Mouse (Mus musculus) small intestine, adult 2 months (tissue): ENCODE measurements around the gene Tulp2. TPM values are rescaled to one million over a fixed set of nuclear protein-coding genes. Genes with fewer than 3 reads are reported as not detected.

Experiments used
- H3K27ac ChIP-seq: fragments of 200-500 bp; 2 replicates; pipeline ENCODE4 v1.5.1; 2012; ENCODE audit warnings: low read depth, low read length, control low read depth, inconsistent platforms; ENCODE audit not compliant: insufficient read depth
- H3K27me3 ChIP-seq: fragments of 200-500 bp; 2 replicates; pipeline ENCODE4 v1.6.1; 2012; ENCODE audit warnings: mild to moderate bottlenecking, moderate library complexity, low read length, inconsistent platforms; ENCODE audit not compliant: control insufficient read depth, insufficient read depth
- H3K36me3 ChIP-seq: fragments of 200-500 bp; 2 replicates; pipeline ENCODE4 v1.6.1; 2012; ENCODE audit warnings: mild to moderate bottlenecking, low read length, control low read depth, inconsistent platforms; ENCODE audit not compliant: control insufficient read depth, insufficient read depth
- H3K4me1 ChIP-seq: fragments of 200-500 bp; 2 replicates; pipeline ENCODE4 v1.6.1; 2012; ENCODE audit warnings: low read length, inconsistent platforms, mixed read lengths; ENCODE audit not compliant: control insufficient read depth, insufficient read depth, insufficient read length
- H3K4me3 ChIP-seq: fragments of 200-500 bp; 2 replicates; pipeline ENCODE4 v1.5.1; 2012; ENCODE audit warnings: low read depth, mild to moderate bottlenecking, control low read depth, inconsistent platforms, low read length, moderate library complexity
- CTCF ChIP-seq: fragments of 200-500 bp; IDR thresholded peaks from 2 replicates; pipeline ENCODE4 v1.5.1; 2012; ENCODE audit warnings: low read depth, mild to moderate bottlenecking, control low read depth, inconsistent platforms, low read length, moderate library complexity, mixed read lengths; ENCODE audit not compliant: insufficient replicate concordance, insufficient read length; ENCODE audit errors: extremely low read depth
- POLR2A ChIP-seq: fragments of 200-500 bp; IDR thresholded peaks from 2 replicates; pipeline ENCODE4 v1.6.1; 2012; ENCODE audit warnings: low read depth, mild to moderate bottlenecking, control low read depth, inconsistent platforms, low read length, moderate library complexity
- WGBS: fragments of 180-500 bp; shearing (Covaris S2); methylation state at CpG from one replicate; pipeline ENCODE4 v1.1.7; 2018; 5-methylcytosine and 5-hydroxymethylcytosine counted together
- polyA plus RNA-seq: library from polyadenylated mRNA; depleted of rRNA; stranded (reverse); fragments of >200 nt; gene quantifications from 2 replicates; pipeline ENCODE4 v1.2.3, GENCODE M21; 2012

Gene Tulp2
- polyA plus RNA-seq, 1 experiment: not detected

DNA sequence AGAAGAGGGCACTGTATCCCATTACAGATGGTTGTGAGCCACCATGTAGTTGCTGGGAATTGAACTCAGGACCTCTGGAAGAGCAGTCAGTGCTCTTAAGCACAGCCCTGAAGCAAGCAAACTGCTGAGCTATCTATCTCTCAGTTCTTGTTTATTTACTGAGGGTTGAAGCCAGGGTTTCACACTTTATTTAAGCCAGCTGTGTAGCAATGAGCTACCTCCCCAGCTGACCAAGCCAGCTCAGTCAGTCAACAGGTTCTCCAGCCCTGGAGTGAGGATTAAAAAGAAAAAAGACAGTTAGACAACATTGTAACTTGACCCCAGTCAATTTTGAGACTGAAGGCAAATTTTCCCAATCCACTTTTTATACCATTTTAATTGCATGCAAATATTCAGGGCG, 54.0 kb downstream of the Tulp2 start:
- no peaks in the 10 kb centered on the region for H3K27me3 ChIP-seq
- no peaks in the 10 kb centered on the region; the same call in 1 of the 2 replicates for H3K4me1 ChIP-seq
- no peak overlapping the region for H3K4me3 ChIP-seq
- TF ChIP-seq CTCF (no peak), POLR2A (no peak)
- whole genome bisulfite sequencing: 78% methylated on average over 1 of the region's 1 CpGs
- no peaks in the 10 kb centered on the region for H3K36me3 ChIP-seq
- H3K27ac ChIP-seq: no peak overlapping the region

DNA sequence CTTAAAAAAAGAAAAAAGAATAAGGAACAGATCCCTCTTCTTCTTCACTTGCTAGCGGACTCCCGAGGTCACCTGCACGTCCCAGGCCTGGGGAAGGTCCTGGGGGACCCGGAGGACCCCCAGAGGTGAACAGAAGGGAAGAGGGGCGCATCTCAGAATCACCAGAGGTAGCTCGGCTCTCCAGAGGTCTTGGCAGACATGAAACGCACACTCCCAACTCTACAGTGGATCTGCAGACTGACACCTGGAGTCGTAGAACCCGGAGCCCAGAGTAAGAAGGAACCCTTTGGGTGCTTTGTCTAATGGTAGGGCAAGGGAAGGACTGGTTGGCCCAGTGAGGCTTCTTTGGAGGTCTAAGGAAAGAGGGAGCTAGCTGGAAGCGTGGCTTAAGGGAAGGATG, 55.9 kb downstream of the Tulp2 start:
- no peaks in the 10 kb centered on the region for H3K27me3 ChIP-seq
- H3K4me1 ChIP-seq: no peaks in the 10 kb centered on the region; the same call in 1 of the 2 replicates
- TF ChIP-seq CTCF (no peak), POLR2A (no peak)
- WGBS: 87% methylated on average over 10 of the region's 10 CpGs
- no peak overlapping the region for H3K27ac ChIP-seq
- H3K4me3 ChIP-seq: no peak overlapping the region; the same call in 1 of the 2 replicates
- no peaks in the 10 kb centered on the region for H3K36me3 ChIP-seq

DNA sequence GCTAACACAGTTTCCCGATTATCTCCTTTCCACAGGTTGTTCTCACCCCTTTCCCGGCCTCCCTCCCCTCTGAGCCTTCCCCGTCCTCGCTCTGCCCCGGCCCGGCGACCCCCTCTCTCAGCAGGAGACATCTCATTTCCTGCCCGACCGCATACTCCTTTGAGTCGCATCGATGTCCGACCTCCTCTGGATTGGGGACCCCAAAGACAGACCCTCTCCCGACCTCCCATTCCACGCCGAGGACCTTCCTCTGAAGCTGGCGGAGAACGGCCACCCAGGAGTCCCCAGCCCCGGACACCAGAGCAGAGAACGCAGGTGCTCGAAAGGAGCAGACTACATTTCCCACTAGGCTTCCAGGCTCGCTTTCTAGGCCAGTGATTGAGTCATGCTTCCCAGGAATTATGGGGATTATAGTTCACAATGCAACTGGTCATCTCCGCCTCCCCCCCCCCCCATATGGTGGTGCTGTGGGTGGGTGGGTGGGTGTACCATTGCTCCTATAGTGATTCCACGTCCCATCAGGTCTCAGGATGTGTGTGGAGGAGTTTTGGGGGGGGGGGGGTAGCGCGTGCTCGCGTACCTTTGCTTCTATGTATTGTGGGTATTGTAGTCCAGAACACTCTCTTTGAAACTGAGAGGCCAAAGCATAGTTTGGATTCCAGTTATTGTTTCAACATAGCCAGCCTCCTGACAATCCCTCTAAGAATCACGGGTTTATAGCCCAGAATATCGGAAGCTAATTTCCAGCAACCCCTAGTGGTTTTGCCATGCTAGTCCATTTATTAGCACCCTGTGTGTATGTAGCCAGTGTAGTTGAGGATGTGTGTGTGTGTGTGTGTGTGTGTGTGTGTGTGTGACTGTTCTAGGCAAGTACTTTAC, 56.7 kb downstream of the Tulp2 start:
- H3K27ac ChIP-seq: no peak overlapping the region
- peak overlapping the region; percentile 60 for H3K4me3 ChIP-seq
- 5% methylated on average over 29 of the region's 29 CpGs for WGBS
- peaks cover 2% of the 10 kb centered on the region for H3K4me1 ChIP-seq
- H3K27me3 ChIP-seq: no peaks in the 10 kb centered on the region
- no peaks in the 10 kb centered on the region for H3K36me3 ChIP-seq
- TF ChIP-seq POLR2A: no peak
- no peak for TF ChIP-seq CTCF

DNA sequence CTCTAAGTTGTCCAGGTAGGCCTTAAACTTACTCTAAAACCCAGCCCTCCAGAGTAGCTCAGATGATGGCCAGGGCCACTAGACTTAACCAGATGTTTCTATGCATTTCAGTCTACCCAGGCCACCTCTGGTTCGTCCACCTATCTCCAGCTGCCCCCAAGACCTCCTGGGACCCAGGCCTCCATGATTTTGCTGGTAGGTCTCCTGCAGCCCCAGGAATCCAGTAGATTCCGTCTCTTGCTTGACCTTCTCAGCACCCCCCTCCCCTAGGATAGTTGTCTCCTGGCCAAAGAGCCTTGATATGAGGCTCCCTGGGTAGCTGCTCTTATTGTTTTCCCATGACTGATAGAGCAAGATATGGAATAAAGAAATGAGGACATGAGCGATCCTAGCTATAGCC, 57.4 kb downstream of the Tulp2 start:
- 92% methylated on average over 3 of the region's 3 CpGs for WGBS
- TF ChIP-seq POLR2A: no peak
- TF ChIP-seq CTCF: no peak

DNA sequence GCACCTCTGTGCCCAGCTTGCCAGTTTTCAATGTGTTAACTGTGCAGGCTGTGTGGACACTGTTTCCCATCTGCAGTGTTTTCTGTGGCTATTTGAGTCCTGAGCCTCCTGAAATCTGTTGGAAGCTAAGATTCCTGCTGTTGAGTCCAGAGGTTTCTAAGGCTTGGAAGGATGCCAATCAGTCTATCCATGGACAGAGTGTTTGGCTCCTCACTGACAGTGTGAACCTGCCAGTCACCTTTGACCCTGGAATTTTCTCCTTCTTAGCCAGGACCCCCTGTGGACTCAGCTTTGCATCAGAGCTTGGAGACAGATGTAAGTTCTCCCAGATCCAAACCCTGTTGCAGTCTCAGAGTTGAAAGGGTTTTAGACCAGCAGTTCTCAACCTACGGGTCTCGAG, 58.5 kb downstream of the Tulp2 start:
- no peaks in the 10 kb centered on the region for H3K36me3 ChIP-seq
- H3K4me3 ChIP-seq: no peak overlapping the region
- no peaks in the 10 kb centered on the region for H3K27me3 ChIP-seq
- H3K27ac ChIP-seq: no peak overlapping the region
- 46% methylated on average over 2 of the region's 2 CpGs for WGBS
- H3K4me1 ChIP-seq: peaks cover 2% of the 10 kb centered on the region
- TF ChIP-seq CTCF: no peak
- no peak for TF ChIP-seq POLR2A

More for the DNA sequence above, 57.4 kb downstream of the Tulp2 start:
- Histone ChIP-seq H3K36me3 (no peaks in the 10 kb centered on the region), H3K4me3 (no peak overlapping the region), H3K4me1 (peaks cover 2% of the 10 kb centered on the region), H3K27ac (no peak overlapping the region), H3K27me3 (no peaks in the 10 kb centered on the region)

DNA sequence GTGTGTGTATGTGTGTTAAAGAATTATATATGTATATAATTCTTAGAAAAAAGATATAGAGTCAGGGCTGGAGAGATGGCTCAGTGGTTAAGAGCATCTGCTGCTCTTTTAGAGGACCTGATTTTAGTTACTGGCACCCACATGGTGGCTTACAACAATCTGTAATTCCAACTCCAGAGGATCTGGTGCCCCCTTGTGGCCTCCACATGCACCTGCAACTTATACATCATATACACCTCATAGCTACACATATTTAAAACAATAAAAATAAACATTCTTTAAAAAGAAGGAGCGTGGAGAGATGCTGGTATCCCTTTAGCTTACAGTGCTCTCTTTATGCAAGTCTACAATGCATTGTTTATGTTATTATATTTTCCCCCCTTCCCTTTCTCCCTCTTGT, 62.8 kb downstream of the Tulp2 start:
- Histone ChIP-seq H3K4me1 (peaks cover 2% of the 10 kb centered on the region; the same call in 1 of the 2 replicates), H3K4me3 (no peak overlapping the region)
- WGBS: 93% methylated on average over 1 of the region's 1 CpGs

DNA sequence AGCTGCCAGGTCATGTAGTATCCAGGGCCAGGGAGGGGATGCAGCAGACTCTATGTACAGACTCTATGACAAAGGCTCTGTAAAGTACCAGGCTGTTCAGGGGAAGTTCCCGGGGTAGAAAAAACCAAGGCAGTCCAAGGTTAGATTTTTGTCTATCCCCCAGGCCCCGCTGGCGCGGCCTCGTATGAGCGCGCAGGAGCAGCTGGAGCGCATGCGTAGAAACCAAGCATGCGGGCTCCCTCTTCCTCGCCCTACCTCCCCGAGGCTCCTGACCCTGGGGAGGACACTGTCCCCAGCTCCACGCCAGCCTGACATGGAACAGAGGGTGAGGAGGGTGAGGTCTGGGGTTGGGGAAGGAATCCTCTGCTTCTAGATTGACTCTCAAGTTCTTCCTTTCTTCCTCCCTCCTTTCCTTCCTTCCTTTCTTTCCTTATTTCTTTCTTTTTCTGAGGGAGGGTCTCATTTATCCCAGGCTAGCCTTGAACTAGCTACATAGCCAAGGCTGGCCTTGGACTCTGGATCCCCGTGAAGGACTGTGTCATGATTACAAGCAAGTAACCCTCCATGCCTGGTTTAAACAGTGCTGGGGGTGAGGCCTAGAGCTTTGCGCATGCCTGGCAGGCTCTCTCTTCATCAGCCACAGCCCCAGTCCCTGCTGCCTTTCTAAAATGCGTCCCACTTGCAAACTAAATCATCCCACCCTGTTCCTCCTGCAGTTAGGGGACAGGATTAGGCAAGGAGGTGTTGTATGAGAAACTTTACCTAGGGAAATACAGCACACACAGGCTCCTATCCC, 68.2 kb downstream of the Tulp2 start:
- H3K4me3 ChIP-seq: no peak overlapping the region
- H3K27me3 ChIP-seq: no peaks in the 10 kb centered on the region; the same call in 1 of the 2 replicates
- no peaks in the 10 kb centered on the region for H3K36me3 ChIP-seq
- 94% methylated on average over 16 of the region's 16 CpGs for WGBS
- H3K4me1 ChIP-seq: no peaks in the 10 kb centered on the region
- H3K27ac ChIP-seq: no peak overlapping the region
- TF ChIP-seq POLR2A: no peak
- no peak for TF ChIP-seq CTCF

More for the DNA sequence above, 62.8 kb downstream of the Tulp2 start:
- Histone ChIP-seq H3K27ac (no peak overlapping the region), H3K27me3 (no peaks in the 10 kb centered on the region; the same call in 1 of the 2 replicates), H3K36me3 (no peaks in the 10 kb centered on the region)
- TF ChIP-seq CTCF (no peak), POLR2A (no peak)
